Mouse (Mus musculus) CH12.LX (cell line): ENCODE data around the gene Acsl1. TPM values are rescaled to one million over a fixed set of nuclear protein-coding genes. Genes with fewer than 3 reads are reported as not detected.

Source experiments
- DNase-seq: peaks from one replicate; pipeline ENCODE4 v3.0.0-alpha.2; 2013; ENCODE audit errors: extremely low read depth
- H3K27ac ChIP-seq: 2 replicates; pipeline ENCODE4 v1.5.1; 2012; ENCODE audit warnings: low read depth, mild to moderate bottlenecking, control low read depth, moderate library complexity; ENCODE audit not compliant: insufficient read depth
- H3K27me3 ChIP-seq: replicated peaks from 2 replicates; pipeline ENCODE3; 2012; ENCODE audit warnings: inconsistent platforms
- H3K36me3 ChIP-seq, 2 experiments: replicated peaks in 1 of 2; 2 replicates each; pipeline versions ENCODE3 to v1.6.1; 2012; ENCODE audit warnings: inconsistent platforms in 1 of 2, low read length in 1 of 2, mild to moderate bottlenecking in 1 of 2, mixed read lengths in 1 of 2, moderate library complexity in 1 of 2; ENCODE audit not compliant: control insufficient read depth in 1 of 2, insufficient read depth in 1 of 2
- H3K4me1 ChIP-seq, 2 experiments: 2 replicates each; pipeline ENCODE4 v1.6.1; 2012; ENCODE audit warnings: inconsistent platforms in 1 of 2, moderate library complexity in 1 of 2; ENCODE audit not compliant: insufficient read depth in 2 of 2, control insufficient read depth in 1 of 2
- H3K4me2 ChIP-seq: 2 replicates; pipeline ENCODE4 v1.6.1; 2012; ENCODE audit warnings: low read depth, mild to moderate bottlenecking, control low read depth; ENCODE audit not compliant: poor library complexity, insufficient read depth, severe bottlenecking
- H3K4me3 ChIP-seq, 3 experiments: fragments of 150-350 bp in 1 of 3; sonication (generic) in 1 of 3; replicated peaks in 1 of 3; 2 replicates each; pipeline versions ENCODE3 to v1.5.1; 2011 to 2012; ENCODE audit warnings: low read depth in 2 of 3, low read length in 2 of 3, mild to moderate bottlenecking in 2 of 3, moderate library complexity in 2 of 3, control low read depth in 1 of 3, improper control_type of control experiment in 1 of 3, inconsistent platforms in 1 of 3, mixed read lengths in 1 of 3; ENCODE audit not compliant: poor library complexity in 1 of 3
- H3K79me2 ChIP-seq: replicated peaks from 2 replicates; pipeline ENCODE4 v1.6.1; 2012; ENCODE audit warnings: mild to moderate bottlenecking, moderate library complexity; ENCODE audit not compliant: control insufficient read depth, poor library complexity, insufficient read depth, severe bottlenecking; ENCODE audit errors: extremely low read depth
- H3K9ac ChIP-seq: 2 replicates; pipeline ENCODE4 v1.6.1; 2012; ENCODE audit warnings: low read depth, mild to moderate bottlenecking, control low read depth, moderate library complexity; ENCODE audit not compliant: insufficient read depth
- H3K9me3 ChIP-seq: replicated peaks from 2 replicates; pipeline ENCODE3; 2012; ENCODE audit warnings: low read length, inconsistent platforms, mixed read lengths
- ETS1 ChIP-seq: conservative IDR thresholded peaks from 2 replicates; pipeline ENCODE4 v1.6.1; 2012; ENCODE audit warnings: low read depth, mild to moderate bottlenecking, inconsistent platforms, low read length, improper control_type of control experiment, moderate library complexity
- IRF4 ChIP-seq: IDR thresholded peaks from 2 replicates; pipeline ENCODE4 v1.6.1; 2014; ENCODE audit warnings: low read depth, mild to moderate bottlenecking, inconsistent platforms, low read length, improper control_type of control experiment
- KAT2A ChIP-seq: IDR thresholded peaks from 2 replicates; pipeline ENCODE4 v1.6.1; 2012; ENCODE audit warnings: low read length, improper control_type of control experiment, inconsistent platforms; ENCODE audit not compliant: insufficient replicate concordance
- MAFK ChIP-seq: IDR thresholded peaks from 2 replicates; pipeline ENCODE4 v1.6.1; 2011; ENCODE audit warnings: low read length, improper control_type of control experiment; ENCODE audit not compliant: insufficient replicate concordance
- MAX ChIP-seq: IDR thresholded peaks from 2 replicates; pipeline ENCODE4 v1.6.1; 2011; ENCODE audit warnings: low read length, improper control_type of control experiment
- MEF2A ChIP-seq: IDR thresholded peaks from 2 replicates; pipeline ENCODE4 v1.6.1; 2014; ENCODE audit warnings: low read depth, mild to moderate bottlenecking, inconsistent platforms, low read length, improper control_type of control experiment, borderline replicate concordance
- MXI1 ChIP-seq: IDR thresholded peaks from 2 replicates; pipeline ENCODE4 v1.6.1; 2011; ENCODE audit warnings: mild to moderate bottlenecking, low read depth, low read length, improper control_type of control experiment
- NELFE ChIP-seq: IDR thresholded peaks from 2 replicates; pipeline ENCODE4 v1.6.1; 2011; ENCODE audit warnings: low read depth, low read length, improper control_type of control experiment
- NRF1 ChIP-seq: IDR thresholded peaks from 2 replicates; pipeline ENCODE4 v1.6.1; 2014; ENCODE audit warnings: low read depth, mild to moderate bottlenecking, inconsistent platforms, low read length, improper control_type of control experiment, moderate library complexity
- PAX5 ChIP-seq: IDR thresholded peaks from 2 replicates; pipeline ENCODE4 v1.6.1; 2012; ENCODE audit warnings: low read length, inconsistent platforms, mixed read lengths
- POLR2A ChIP-seq: IDR thresholded peaks from 2 replicates; pipeline ENCODE4 v1.6.1; 2011; ENCODE audit warnings: low read depth, mild to moderate bottlenecking, improper control_type of control experiment, low read length
- RAD21 ChIP-seq: IDR thresholded peaks from 2 replicates; pipeline ENCODE4 v1.6.1; 2011; ENCODE audit warnings: low read depth, mild to moderate bottlenecking, low read length, improper control_type of control experiment, moderate library complexity
- SIN3A ChIP-seq: IDR thresholded peaks from 2 replicates; pipeline ENCODE4 v1.6.1; 2012; ENCODE audit warnings: low read length, improper control_type of control experiment, inconsistent platforms
- UBTF ChIP-seq: IDR thresholded peaks from 2 replicates; pipeline ENCODE4 v1.6.1; 2012; ENCODE audit warnings: low read depth, mild to moderate bottlenecking, inconsistent platforms, low read length, improper control_type of control experiment, moderate library complexity
- USF2 ChIP-seq: conservative IDR thresholded peaks from 2 replicates; pipeline ENCODE4 v1.6.1; 2011; ENCODE audit warnings: low read depth, low read length, improper control_type of control experiment
- ZC3H11A ChIP-seq: IDR thresholded peaks from 2 replicates; pipeline ENCODE4 v1.6.1; 2012; ENCODE audit warnings: low read depth, mild to moderate bottlenecking, inconsistent platforms, low read length, improper control_type of control experiment
- ZKSCAN1 ChIP-seq: IDR thresholded peaks from 2 replicates; pipeline ENCODE4 v1.6.1; 2012; ENCODE audit warnings: low read depth, inconsistent platforms, low read length, improper control_type of control experiment, borderline replicate concordance
- ZMIZ1 ChIP-seq: IDR thresholded peaks from 2 replicates; pipeline ENCODE4 v1.6.1; 2012; ENCODE audit warnings: low read depth, mild to moderate bottlenecking, inconsistent platforms, low read length, improper control_type of control experiment
- ZNF384 ChIP-seq: IDR thresholded peaks from 2 replicates; pipeline ENCODE4 v1.6.1; 2012; ENCODE audit warnings: low read depth, low read length, improper control_type of control experiment, inconsistent platforms
- dilution Hi-C: fragments of 300-500 bp; cut with MboI; formaldehyde crosslinking; loops from 2 replicates; pipeline ENCODE4 v1.14.3; 2020; ENCODE audit warnings: low sequenced_read_pairs; ENCODE audit not compliant: extremely low pct_unique_long_range_greater_than_20kb, extremely low pct_ligation_motif_present
- in situ Hi-C: fragments of 300-500 bp; cut with MboI; formaldehyde crosslinking; loops from 3 replicates; pipeline ENCODE4 v1.14.3; 2019; ENCODE audit warnings: low sequenced_read_pairs, low pct_ligation_motif_present, low pct_unique_long_range_greater_than_20kb, mixed read lengths
- polyA plus RNA-seq: library from polyadenylated mRNA; unstranded; fragments of >175 nt; gene quantifications from 2 replicates; pipeline ENCODE4 v1.2.1, GENCODE M21; 2012; ENCODE audit warnings: low read depth; ENCODE audit not compliant: insufficient read length
- total RNA-seq, 2 experiments: library from RNA; depleted of rRNA; stranded (reverse); fragments of 300-350 nt in 1 of 2; fragments of >200 nt in 1 of 2; gene quantifications; 2 replicates each; pipeline ENCODE4 v1.2.3; 2012 to 2014

The Acsl1 gene
- total and polyA plus RNA-seq, 3 experiments, result 8.7 to 27.9 (median 19.5) TPM

- Histone ChIP-seq H3K4me1 (peaks cover 0 to 26% of the 10 kb centered on the region in 2 experiments; a peak in 2 of 4 replicates), H3K27ac (no peak overlapping the region), H3K27me3 (no peaks in the 10 kb centered on the region), H3K9me3 (no peaks in the 10 kb centered on the region), H3K36me3 (peaks cover 24 to 65% of the 10 kb centered on the region in 2 experiments), H3K9ac (no peak overlapping the region), H3K4me3 (no peak overlapping the region), H3K4me2 (no peak overlapping the region), H3K79me2 (no peaks in the 10 kb centered on the region)
- in situ Hi-C loops (loop anchor here (25.0 kb wide), 1 partner anchor 817 kb away; no protein-coding TSS in a partner anchor), dilution Hi-C loops (no loop called here)
- DNase-seq, result no peak
- TF ChIP-seq ZKSCAN1 (no peak), ZNF384 (no peak), PAX5 (no peak), POLR2A (no peak), ZMIZ1 (no peak), MAX (no peak), IRF4 (no peak), ZC3H11A (no peak), RAD21 (no peak), NRF1 (no peak), NELFE (no peak), USF2 (no peak), UBTF (no peak), MAFK (no peak), MXI1 (no peak), KAT2A (no peak), SIN3A (no peak), MEF2A (no peak)
These were observed 99.8 kb downstream of the Acsl1 start for GRCm38 (mm10) chr8:46570673-46571072.

- dilution Hi-C loops, result no loop called here
- no peaks in the 10 kb centered on the region for H3K27me3 ChIP-seq
- in situ Hi-C loops, result loop anchor here (25.0 kb wide), 1 partner anchor 814 kb away; no protein-coding TSS in a partner anchor
These were observed 102.6 kb downstream of the Acsl1 start for GRCm38 (mm10) chr8:46573446-46573845.

More at GRCm38 (mm10) chr8:46573446-46573845, 102.6 kb downstream of the Acsl1 start:
- Histone ChIP-seq H3K9me3 (no peaks in the 10 kb centered on the region), H3K4me2 (no peak overlapping the region), H3K36me3 (peaks cover 43 to 80% of the 10 kb centered on the region in 2 experiments), H3K4me3 (no peak overlapping the region), H3K9ac (no peak overlapping the region), H3K27ac (no peak overlapping the region), H3K79me2 (no peaks in the 10 kb centered on the region), H3K4me1 (peaks cover 0 to 12% of the 10 kb centered on the region in 2 experiments; a peak in 1 of 4 replicates)
- no peak for TF ChIP-seq USF2
- no peak for TF ChIP-seq ETS1
- no peak for TF ChIP-seq ZNF384
- DNase-seq, result no peak
